ENCODE assay signal across 8 mouse cellular contexts in the genomic region with DNA sequence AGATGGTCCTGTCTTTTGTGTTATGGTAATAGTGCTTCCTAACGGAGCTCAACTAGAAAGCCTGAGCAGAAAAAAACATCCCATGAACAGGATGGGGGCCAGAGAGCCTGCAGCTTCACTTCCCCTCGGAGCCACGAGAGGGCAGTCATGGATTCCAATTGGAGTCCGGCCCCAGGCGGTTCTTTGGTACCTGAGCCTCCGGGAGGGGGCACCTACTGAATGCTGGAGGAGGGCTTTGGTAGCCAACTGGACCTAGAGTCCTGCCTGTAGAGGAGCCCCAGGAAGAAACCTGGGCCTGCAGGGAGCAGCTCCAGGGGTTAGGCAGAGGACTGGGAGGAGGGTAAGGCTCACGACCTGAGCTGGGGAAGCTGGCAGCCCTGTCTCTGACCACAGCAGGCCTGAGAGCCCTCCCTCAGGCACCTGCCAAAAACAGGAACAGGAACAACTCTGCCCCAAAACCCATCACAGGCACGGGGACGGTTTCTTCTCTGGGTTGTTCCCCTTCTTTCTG. TPM values are rescaled to one million over a fixed set of nuclear protein-coding genes. Genes with fewer than 3 reads are reported as not detected.
A peak's percentile ranks its signal among the peaks of the same experiment; 100 is the strongest.
DNase-seq lines count a peak whose midpoint lies in the region; ATAC-seq and TF ChIP-seq lines count a peak whose summit lies in the region.

No protein-coding gene starts in this region.

- H3K9ac ChIP-seq in heart, embryonic 13.5 days, result 0 out of 2 replicates have a peak overlapping the region, but pooled peaks have one; percentile 21
- no peak overlapping the region for H3K9ac ChIP-seq in kidney, postnatal 0 days (ENCODE audit: low read depth, low read length)
- H3K9ac ChIP-seq in liver, embryonic 11.5 days (ENCODE audit: low read depth, low read length), result no peak overlapping the region

- no peak overlapping the region for H3ac ChIP-seq in C2C12 (ENCODE audit: control insufficient read depth, insufficient read length, low read depth)

- peak; percentile 83 for TF ChIP-seq CTCF in C2C12 (IDR thresholded peaks at IDR 0.05; ENCODE audit: control insufficient read depth, insufficient read depth, insufficient read length)
- TF ChIP-seq CTCF in kidney, postnatal 0 days (IDR thresholded peaks at IDR 0.05; ENCODE audit: low read depth), result peak; percentile 95

- H3K4me2 ChIP-seq in heart, embryonic 13.5 days, result peak overlapping the region; percentile 33
- H3K4me2 ChIP-seq in kidney, postnatal 0 days (ENCODE audit: low read length), result peak overlapping the region; percentile 8; the same call in 1 of the 2 replicates
- peak overlapping the region; percentile 1; the same call in 1 of the 2 replicates for H3K4me2 ChIP-seq in liver, embryonic 11.5 days

- WGBS in heart, embryonic 13.5 days, result 8% methylated on average over 9 of the region's 9 CpGs
- 15% methylated on average over 9 of the region's 9 CpGs for WGBS in kidney, postnatal 0 days
- WGBS in liver, embryonic 11.5 days, result 7% methylated on average over 9 of the region's 9 CpGs

- DNase-seq in brain, adult 2 months (ENCODE audit: low read depth, low spot score), result peak; percentile 95
- peak; percentile 93 for DNase-seq in kidney, postnatal 0 days (ENCODE audit: low spot score)
- DNase-seq in liver, embryonic 11.5 days (ENCODE audit: low spot score), result peak; percentile 82
- peak; percentile 90 for DNase-seq in naive thymus-derived CD4-positive, alpha-beta T cell, adult 2 months (ENCODE audit: low read depth)
- DNase-seq in splenic B cell, adult 2 months (ENCODE audit: low read depth, low spot score), result peak; percentile 91

- H3K79me2 ChIP-seq in C2C12 (ENCODE audit: control insufficient read depth, insufficient read depth), result no peaks in the 10 kb centered on the region

- no peak overlapping the region for H3K27ac ChIP-seq in heart, embryonic 13.5 days (replicated peaks)
- H3K27ac ChIP-seq in kidney, postnatal 0 days, result no peak overlapping the region
- H3K27ac ChIP-seq in liver, embryonic 11.5 days (ENCODE audit: low read depth, low read length), result no peak overlapping the region

- no peaks in the 10 kb centered on the region for H3K36me3 ChIP-seq in C2C12 (ENCODE audit: control insufficient read depth, insufficient read depth)
- no peaks in the 10 kb centered on the region for H3K36me3 ChIP-seq in heart, embryonic 13.5 days
- H3K36me3 ChIP-seq in kidney, postnatal 0 days (ENCODE audit: insufficient read depth, low read length), result no peaks in the 10 kb centered on the region
- no peaks in the 10 kb centered on the region for H3K36me3 ChIP-seq in liver, embryonic 11.5 days (ENCODE audit: control insufficient read depth, insufficient read depth, low read length)
- peaks cover 10% of the 10 kb centered on the region for H3K36me3 ChIP-seq in splenic B cell, adult 2 months (ENCODE audit: control insufficient read depth, insufficient read depth, low read length, poor library complexity, severe bottlenecking)

- H3K4me1 ChIP-seq in heart, embryonic 13.5 days, result peaks cover 25% of the 10 kb centered on the region
- H3K4me1 ChIP-seq in kidney, postnatal 0 days (replicated peaks; ENCODE audit: insufficient read depth, low read length), result peaks cover 11% of the 10 kb centered on the region; the same call in 1 of the 2 replicates
- H3K4me1 ChIP-seq in liver, embryonic 11.5 days (replicated peaks; ENCODE audit: control insufficient read depth, insufficient read depth, low read length), result peaks cover 13% of the 10 kb centered on the region

- no peaks in the 10 kb centered on the region for H3K9me3 ChIP-seq in heart, embryonic 13.5 days
- no peaks in the 10 kb centered on the region for H3K9me3 ChIP-seq in kidney, postnatal 0 days (replicated peaks; ENCODE audit: low read length)
- H3K9me3 ChIP-seq in liver, embryonic 11.5 days (ENCODE audit: control insufficient read depth, low read length), result no peaks in the 10 kb centered on the region

- peak; percentile 77 for ATAC-seq in erythroblast, adult 5-6 weeks (replicated peaks; ENCODE audit: low FRiP score, poor library complexity, severe bottlenecking)
- ATAC-seq in heart, embryonic 13.5 days (ENCODE audit: extremely low read depth, insufficient number of reproducible peaks, low FRiP score, low TSS enrichment), result 0 out of 2 replicates have a peak, but pooled peaks have one; percentile 41
- peak; percentile 57 for ATAC-seq in kidney, postnatal 0 days (replicated peaks; ENCODE audit: low FRiP score, low read depth)
- ATAC-seq in liver, embryonic 11.5 days (replicated peaks; ENCODE audit: low FRiP score), result peak; percentile 40

- no peaks in the 10 kb centered on the region for H3K79me3 ChIP-seq in C2C12 (ENCODE audit: low read depth)

- H3K4me3 ChIP-seq in C2C12 (ENCODE audit: insufficient read depth, poor library complexity, severe bottlenecking), result no peak overlapping the region
- H3K4me3 ChIP-seq in heart, embryonic 13.5 days, result no peak overlapping the region
- H3K4me3 ChIP-seq in kidney, postnatal 0 days (replicated peaks; ENCODE audit: low read depth, low read length), result no peak overlapping the region
- no peak overlapping the region for H3K4me3 ChIP-seq in liver, embryonic 11.5 days (ENCODE audit: low read depth, low read length)

- no peaks in the 10 kb centered on the region for H3K27me3 ChIP-seq in C2C12 (ENCODE audit: control insufficient read depth, insufficient read depth, insufficient read length)
- H3K27me3 ChIP-seq in heart, embryonic 13.5 days (replicated peaks), result 0 out of 2 replicates have a peak, but pooled peaks cover 10% of the 10 kb centered on the region
- H3K27me3 ChIP-seq in kidney, postnatal 0 days (ENCODE audit: insufficient read depth, low read length), result no peaks in the 10 kb centered on the region
- no peaks in the 10 kb centered on the region for H3K27me3 ChIP-seq in liver, embryonic 11.5 days (replicated peaks; ENCODE audit: control insufficient read depth, insufficient read depth, low read length)
- H3K27me3 ChIP-seq in splenic B cell, adult 2 months (ENCODE audit: control insufficient read depth, insufficient read depth, low read length, poor library complexity, severe bottlenecking), result no peaks in the 10 kb centered on the region

TF ChIP-seq in C2C12, 6 proteins besides CTCF, POLR2A, EP300 and RAD21:
- TF ChIP-seq CEBPB (IDR thresholded peaks at IDR 0.05; ENCODE audit: low read depth), result no peak

RNA-seq across cellular contexts. Expression of a gene that starts 32.4 kb away (rescaled TPM):
- 9.8 TPM for polyA plus RNA-seq in C2C12 (2012; fragmentation: generic; extraction: Trizol)
- total RNA-seq in erythroblast, adult 5-6 weeks (2015; ENCODE audit: low replicate concordance), result 17.9 and 19.0 TPM in 2 replicates
- total RNA-seq in erythroblast, adult 5-6 weeks (2017; ENCODE audit: low replicate concordance), result 16.3 and 35.7 TPM in 2 replicates
- 2.5 and 3.6 TPM in 2 replicates for polyA plus RNA-seq in heart, embryonic 13.5 days (2015; fragmentation: Nextera tagmentation; extraction: Ambion mirVana)
- polyA plus RNA-seq in kidney, postnatal 0 days (2015; fragmentation: Nextera tagmentation; extraction: Ambion mirVana), result 15.4 and 16.3 TPM in 2 replicates
- 14.1 and 14.3 TPM in 2 replicates for polyA plus RNA-seq in liver, embryonic 11.5 days (2014; fragmentation: Nextera tagmentation; extraction: Ambion mirVana)

RNA-seq across cellular contexts. Expression of a gene that starts 49.3 kb away (rescaled TPM):
- polyA plus RNA-seq in C2C12 (2012; fragmentation: generic; extraction: Trizol), result 43.1 TPM
- 7.5 and 14.2 TPM in 2 replicates for total RNA-seq in erythroblast, adult 5-6 weeks (2015; ENCODE audit: low replicate concordance)
- total RNA-seq in erythroblast, adult 5-6 weeks (2017; ENCODE audit: low replicate concordance), result 12.3 and 15.8 TPM in 2 replicates
- polyA plus RNA-seq in heart, embryonic 13.5 days (2015; fragmentation: Nextera tagmentation; extraction: Ambion mirVana), result 76.6 and 88.2 TPM in 2 replicates
- 140 and 151 TPM in 2 replicates for polyA plus RNA-seq in kidney, postnatal 0 days (2015; fragmentation: Nextera tagmentation; extraction: Ambion mirVana)
- polyA plus RNA-seq in liver, embryonic 11.5 days (2014; fragmentation: Nextera tagmentation; extraction: Ambion mirVana), result 71.9 and 76.9 TPM in 2 replicates
